Mouse (Mus musculus) lung, adult 2 months (tissue): ENCODE results near the gene Ttc30a2. TPM values are rescaled to one million over a fixed set of nuclear protein-coding genes. Genes with fewer than 3 reads are reported as not detected.

ENCODE experiments used
- DNase-seq: peaks from one replicate; pipeline ENCODE4 v3.0.0; 2022
- H3K4me1 ChIP-seq: fragments of 200-500 bp; 2 replicates; pipeline ENCODE4 v1.6.1; 2011; ENCODE audit warnings: low read length; ENCODE audit not compliant: control insufficient read depth, insufficient read depth
- H3K4me3 ChIP-seq: fragments of 200-500 bp; replicated peaks from 2 replicates; pipeline ENCODE3; 2011; ENCODE audit warnings: low read depth, mild to moderate bottlenecking, control low read depth, low read length; ENCODE audit errors: extremely low read depth
- CTCF ChIP-seq: fragments of 200-500 bp; IDR thresholded peaks from 2 replicates; pipeline ENCODE4 v1.5.1; 2011; ENCODE audit warnings: mild to moderate bottlenecking, low read length, control low read depth; ENCODE audit not compliant: insufficient read depth
- POLR2A ChIP-seq: fragments of 200-500 bp; IDR thresholded peaks from 2 replicates; pipeline ENCODE4 v1.6.1; 2011; ENCODE audit warnings: low read depth, mild to moderate bottlenecking, control low read depth, low read length, borderline replicate concordance; ENCODE audit errors: extremely low read depth
- WGBS: fragments of 180-500 bp; shearing (Covaris S2); methylation state at CpG from one replicate; pipeline ENCODE4 v1.1.7; 2018; 5-methylcytosine and 5-hydroxymethylcytosine counted together
- polyA plus RNA-seq: library from polyadenylated mRNA; depleted of rRNA; stranded (reverse); fragments of >200 nt; gene quantifications from 2 replicates; pipeline ENCODE4 v1.2.3, GENCODE M21; 2012

Gene Ttc30a2
- polyA plus RNA-seq, 1 experiment = 0.60 TPM

DNA sequence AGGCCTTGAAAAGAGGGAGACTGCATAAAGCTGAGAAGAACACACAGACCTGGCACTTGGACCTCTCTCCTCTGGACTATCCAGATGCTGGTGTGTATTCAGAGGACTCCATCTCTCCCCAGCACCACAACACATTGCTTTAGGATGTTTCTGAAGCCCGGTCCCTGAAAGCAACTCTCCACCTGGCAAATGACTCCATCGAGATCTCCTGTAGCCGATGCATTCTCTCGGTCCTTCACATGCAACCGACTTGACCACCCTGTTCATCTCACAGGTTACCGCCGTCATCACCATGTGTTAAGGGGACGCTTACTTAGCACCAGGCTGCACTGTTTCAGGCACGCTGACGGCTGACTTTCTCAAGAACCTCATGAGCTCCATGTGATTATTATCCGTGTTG is 16.9 kb upstream of the Ttc30a2 start:
- H3K4me1 ChIP-seq = peaks cover 3% of the 10 kb centered on the region; the same call in 1 of the 2 replicates
- DNase-seq = no peak
- H3K4me3 ChIP-seq = no peak overlapping the region
- TF ChIP-seq POLR2A (no peak), CTCF (no peak)
- 94% methylated on average over 11 of the region's 11 CpGs for WGBS

DNA sequence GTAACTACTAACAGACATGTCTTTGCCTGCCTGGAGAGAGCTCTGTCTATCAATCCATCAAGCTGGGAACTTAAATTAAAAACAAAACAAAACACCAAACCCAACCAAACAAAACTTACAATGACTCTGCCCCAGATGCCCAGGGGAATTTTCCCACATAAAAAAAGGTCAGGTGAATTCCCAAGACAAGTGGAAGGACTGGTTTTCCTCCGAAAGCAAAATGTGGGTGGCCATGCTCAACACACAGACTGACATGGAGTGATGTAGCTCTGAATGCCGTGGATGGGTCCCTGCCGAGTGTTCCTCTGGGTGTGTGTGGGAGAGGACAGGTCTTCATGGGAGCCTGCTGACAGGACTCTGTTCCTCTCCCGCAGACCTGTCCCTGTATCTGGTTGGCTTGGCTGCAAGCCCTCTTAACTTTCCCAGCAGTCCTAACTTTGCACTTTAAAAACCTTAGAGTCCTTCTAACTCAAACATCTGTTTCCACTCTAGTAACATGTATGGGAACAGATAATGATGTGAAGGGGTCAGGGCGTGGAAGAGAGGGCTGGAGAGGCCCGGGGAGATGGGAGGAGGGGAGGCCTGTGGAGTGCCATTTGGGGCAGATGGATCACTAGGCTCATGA is 13.7 kb upstream of the Ttc30a2 start:
- no peak for DNase-seq
- H3K4me1 ChIP-seq = peaks cover 3% of the 10 kb centered on the region; the same call in 1 of the 2 replicates
- TF ChIP-seq POLR2A = no peak
- TF ChIP-seq CTCF = no peak
- 41% methylated on average over 6 of the region's 6 CpGs for WGBS
- H3K4me3 ChIP-seq = no peak overlapping the region

DNA sequence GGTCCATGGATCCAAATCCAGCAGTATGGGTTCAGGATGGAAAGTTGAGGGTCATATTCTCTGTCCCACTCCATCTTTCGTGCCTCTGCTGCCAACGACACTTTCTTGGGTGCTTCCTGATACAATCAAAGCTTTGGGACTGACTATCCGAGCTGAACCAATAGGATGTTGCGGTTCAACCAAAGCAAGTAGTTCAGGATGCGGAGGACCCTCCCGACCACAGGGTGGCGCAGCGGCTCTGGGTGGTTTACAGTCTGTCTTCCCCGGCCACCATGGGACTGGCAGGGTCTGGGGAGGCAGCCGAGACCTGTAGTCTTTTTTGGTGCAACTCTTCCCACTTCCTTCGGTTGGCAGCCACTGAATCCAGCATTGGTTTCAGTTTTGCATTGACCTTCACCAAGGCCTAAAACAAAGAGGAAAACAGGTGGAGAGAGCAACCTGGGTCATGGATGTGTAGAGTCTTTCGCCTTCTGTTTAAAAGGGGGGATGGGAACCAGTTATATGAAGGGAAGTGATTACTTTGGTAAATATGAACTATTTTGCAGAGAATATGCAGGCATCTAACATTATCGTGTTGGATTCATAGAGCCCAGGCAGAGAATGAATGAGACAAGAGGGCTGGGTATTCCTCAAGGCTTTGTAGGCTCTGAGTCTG is 13.0 kb upstream of the Ttc30a2 start:
- 43% methylated on average over 13 of the region's 13 CpGs for WGBS
- peak; percentile 48 for DNase-seq
- TF ChIP-seq CTCF = peak; percentile 61
- TF ChIP-seq POLR2A = no peak
- H3K4me1 ChIP-seq = peaks cover 3% of the 10 kb centered on the region; the same call in 1 of the 2 replicates
- no peak overlapping the region for H3K4me3 ChIP-seq

DNA sequence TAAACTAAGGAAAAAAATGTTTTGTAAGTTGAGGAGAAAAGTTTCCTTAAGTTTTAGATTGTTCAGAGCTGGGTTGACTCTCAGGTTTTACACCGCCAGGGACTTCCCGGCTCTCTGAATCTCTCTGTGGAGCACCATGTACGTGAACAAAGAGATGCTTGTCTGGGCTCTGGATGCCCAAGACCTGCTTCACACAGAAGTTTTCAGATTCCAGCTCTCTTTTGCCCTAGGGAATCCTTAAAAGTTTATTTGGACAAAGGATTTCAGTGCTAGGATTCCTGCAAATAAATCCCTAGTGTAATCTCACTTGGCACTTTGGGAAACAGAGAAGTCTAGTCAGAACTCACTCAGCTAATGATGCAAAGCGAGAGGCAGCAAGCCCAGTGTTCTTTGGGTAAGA is 11.7 kb upstream of the Ttc30a2 start:
- TF ChIP-seq CTCF (no peak), POLR2A (no peak)
- no peak for DNase-seq
- H3K4me1 ChIP-seq = peaks cover 3% of the 10 kb centered on the region; the same call in 1 of the 2 replicates
- H3K4me3 ChIP-seq = no peak overlapping the region
- WGBS = 74% methylated on average over 4 of the region's 4 CpGs

DNA sequence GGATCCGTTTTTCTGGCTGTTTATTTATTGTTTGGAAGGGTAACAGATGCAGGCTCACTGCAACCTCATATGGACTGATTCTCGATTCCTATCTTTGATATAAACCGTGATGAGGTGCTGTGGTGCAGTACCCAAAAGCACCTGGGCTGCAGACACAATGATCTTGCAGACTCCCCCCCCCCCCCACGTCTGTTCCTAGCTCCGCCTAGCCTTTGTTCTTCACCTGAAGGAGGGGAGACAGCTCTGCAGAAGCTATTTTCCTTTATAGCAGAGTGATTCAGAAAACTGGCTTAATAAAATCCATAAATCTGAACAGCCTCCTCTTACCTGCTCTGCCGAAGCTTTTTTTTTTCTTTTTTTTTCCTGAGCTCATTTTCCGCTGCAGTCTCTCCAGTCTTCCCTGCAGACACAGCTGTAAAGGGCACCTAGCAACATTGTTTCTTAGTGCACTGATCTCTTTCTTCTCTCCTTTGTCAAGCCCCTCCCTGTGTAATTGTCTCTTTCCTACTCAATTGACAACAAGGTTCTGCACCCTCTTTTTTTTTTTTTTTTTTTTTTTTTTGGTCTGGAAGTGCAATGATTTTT is 10.9 kb upstream of the Ttc30a2 start:
- DNase-seq = no peak
- 42% methylated on average over 7 of the region's 7 CpGs for WGBS
- no peak for TF ChIP-seq POLR2A
- TF ChIP-seq CTCF = no peak
- peaks cover 3% of the 10 kb centered on the region; the same call in 1 of the 2 replicates for H3K4me1 ChIP-seq
- no peak overlapping the region for H3K4me3 ChIP-seq

DNA sequence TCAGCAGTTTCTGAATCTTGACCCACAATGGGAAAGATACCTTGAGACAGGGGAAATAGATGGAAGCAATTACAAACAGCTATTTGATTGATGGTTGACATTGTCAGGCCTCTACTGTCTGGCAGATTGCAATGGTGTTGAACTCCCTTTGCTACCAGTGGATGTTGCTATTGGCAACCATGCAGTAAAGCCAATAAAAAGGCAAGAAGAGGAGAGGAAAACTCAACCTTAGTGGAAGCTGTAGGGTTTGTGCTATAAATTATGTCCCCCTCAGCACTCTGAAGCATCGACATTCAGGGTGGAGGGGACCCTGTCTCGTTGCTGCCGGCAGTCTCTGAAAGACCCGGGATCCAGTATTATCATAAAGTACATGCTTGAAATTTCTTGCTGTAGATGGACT is 10.4 kb upstream of the Ttc30a2 start:
- DNase-seq = no peak
- 49% methylated on average over 4 of the region's 4 CpGs for WGBS
- Histone ChIP-seq H3K4me1 (peaks cover 3% of the 10 kb centered on the region; the same call in 1 of the 2 replicates), H3K4me3 (no peak overlapping the region)
- TF ChIP-seq CTCF (no peak), POLR2A (no peak)

DNA sequence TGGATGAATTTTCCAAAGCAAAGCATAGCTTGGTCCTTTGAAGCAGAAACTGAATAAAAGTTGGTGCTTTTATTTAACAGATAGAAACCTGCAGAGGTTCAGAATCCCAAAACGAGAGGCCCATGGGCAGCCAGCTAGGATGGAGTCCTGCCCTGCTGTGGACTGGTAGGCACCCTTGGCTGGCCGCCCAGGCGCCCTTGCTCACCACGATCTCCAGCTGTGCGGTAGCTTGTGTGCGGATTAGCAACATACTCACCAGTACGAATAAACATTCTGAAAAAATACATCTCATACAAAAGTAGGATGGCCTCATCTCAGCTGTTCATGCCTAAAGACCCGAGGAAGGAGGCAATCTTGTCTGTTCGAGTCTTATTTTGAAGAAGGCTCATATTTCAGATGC is 9.8 kb upstream of the Ttc30a2 start:
- no peak for TF ChIP-seq POLR2A
- no peak for TF ChIP-seq CTCF
- no peak for DNase-seq
- peaks cover 3% of the 10 kb centered on the region; the same call in 1 of the 2 replicates for H3K4me1 ChIP-seq
- H3K4me3 ChIP-seq = no peak overlapping the region
- WGBS = 60% methylated on average over 9 of the region's 9 CpGs

DNA sequence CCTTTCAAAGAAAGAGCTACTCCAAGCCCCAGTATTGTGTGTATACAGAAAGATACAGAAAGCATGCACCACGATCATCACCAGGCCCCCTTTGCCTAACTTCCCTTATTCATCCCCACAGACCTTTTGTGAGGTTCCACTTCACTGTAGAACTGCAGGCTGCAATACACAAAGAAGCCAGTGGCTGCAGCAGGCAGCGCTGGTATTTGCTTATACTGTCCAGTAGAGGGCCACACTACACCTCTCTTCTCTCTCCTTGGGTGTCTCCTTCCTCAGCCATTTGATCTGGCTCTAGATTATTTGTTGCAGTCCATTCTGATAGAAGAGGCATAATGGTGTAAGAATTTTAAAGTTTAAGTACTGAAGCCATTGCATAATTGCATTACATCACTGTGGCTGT is 7.2 kb upstream of the Ttc30a2 start:
- peak; percentile 17 for DNase-seq
- Histone ChIP-seq H3K4me1 (no peaks in the 10 kb centered on the region), H3K4me3 (no peak overlapping the region)
- TF ChIP-seq CTCF (peak; percentile 98), POLR2A (no peak)
- 0% methylated on average over 2 of the region's 2 CpGs for WGBS

DNA sequence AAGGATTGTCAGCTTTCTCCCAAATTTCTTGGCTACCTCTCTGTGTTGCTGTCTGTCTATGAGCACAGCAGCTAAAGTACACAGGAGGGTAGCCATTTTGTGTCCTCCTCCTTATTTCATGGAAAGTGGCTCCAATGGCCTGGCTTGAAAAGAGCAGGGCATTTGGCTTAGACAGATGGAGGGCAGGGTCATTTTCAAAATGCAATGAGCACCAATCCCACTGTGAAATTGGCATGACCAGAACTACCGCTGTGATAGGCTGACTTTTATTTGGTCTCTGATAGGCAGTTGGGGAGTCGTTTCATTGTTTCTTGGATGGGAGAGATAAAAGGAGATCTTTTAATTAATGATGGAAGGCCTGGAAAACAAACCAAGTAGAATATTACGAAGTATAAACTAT is 5.9 kb upstream of the Ttc30a2 start:
- DNase-seq = no peak
- no peak for TF ChIP-seq CTCF
- TF ChIP-seq POLR2A = no peak
- Histone ChIP-seq H3K4me1 (no peaks in the 10 kb centered on the region), H3K4me3 (no peak overlapping the region)
- WGBS = 78% methylated on average over 3 of the region's 3 CpGs

DNA sequence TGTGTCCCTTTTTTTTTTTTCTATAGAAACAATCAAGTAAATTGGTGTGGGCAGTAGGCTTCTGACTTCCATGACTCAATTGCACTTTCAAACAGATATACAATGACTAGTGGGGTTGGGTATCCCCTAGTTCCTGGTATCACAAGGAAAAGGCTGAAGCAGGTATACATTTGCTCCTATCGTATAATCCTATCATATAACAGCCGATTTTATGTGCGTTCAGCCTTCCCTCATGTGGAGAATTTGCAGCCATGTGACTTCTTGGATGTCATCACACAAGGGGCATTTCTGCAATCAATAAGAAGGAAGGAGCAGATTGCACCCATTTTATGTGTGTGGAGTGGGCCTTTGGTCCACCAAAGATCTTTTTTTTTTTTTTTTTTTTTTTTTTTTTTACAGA is 5.1 kb upstream of the Ttc30a2 start:
- TF ChIP-seq POLR2A (no peak), CTCF (no peak)
- WGBS = 96% methylated on average over 3 of the region's 3 CpGs
- H3K4me1 ChIP-seq = no peaks in the 10 kb centered on the region
- no peak for DNase-seq
- H3K4me3 ChIP-seq = no peak overlapping the region
